Mouse (Mus musculus) midbrain, postnatal 0 days (tissue): ENCODE results near the gene Zfp78. TPM values are rescaled to one million over a fixed set of nuclear protein-coding genes. Genes with fewer than 3 reads are reported as not detected.

ENCODE experiments used
- ATAC-seq: fragments of 200-750 bp; cut with Nextera tagmentation; 2 replicates; pipeline ENCODE4 v1.8.0; 2017; ENCODE audit warnings: moderate number of reproducible peaks, mild to moderate bottlenecking, moderate TSS enrichment, moderate library complexity; ENCODE audit not compliant: low FRiP score
- DNase-seq: peaks from one replicate; pipeline ENCODE4 v3.0.0-alpha.2; 2015; ENCODE audit warnings: low spot score
- H3K27ac ChIP-seq: fragments of 300-500 bp; sonication (generic); 2 replicates; pipeline ENCODE4 v1.5.1; 2014; ENCODE audit warnings: low read depth, mild to moderate bottlenecking, low read length, mixed read lengths
- H3K27me3 ChIP-seq: fragments of 300-500 bp; sonication (generic); 2 replicates; pipeline ENCODE4 v1.6.1; 2014; ENCODE audit warnings: low read length, control low read depth, mixed read lengths; ENCODE audit not compliant: insufficient read depth
- H3K36me3 ChIP-seq: fragments of 300-500 bp; sonication (generic); 2 replicates; pipeline ENCODE4 v1.6.1; 2014; ENCODE audit warnings: low read length, control low read depth, mixed read lengths; ENCODE audit not compliant: insufficient read depth
- H3K4me1 ChIP-seq: fragments of 300-500 bp; sonication (generic); 2 replicates; pipeline ENCODE4 v1.6.1; 2014; ENCODE audit warnings: mild to moderate bottlenecking, control low read depth, antibody characterized with exemption, low read length, mixed read lengths; ENCODE audit not compliant: insufficient read depth
- H3K4me2 ChIP-seq: fragments of 300-500 bp; sonication (generic); 2 replicates; pipeline ENCODE4 v1.6.1; 2014; ENCODE audit warnings: low read depth, mild to moderate bottlenecking, low read length, mixed read lengths; ENCODE audit not compliant: poor library complexity, severe bottlenecking
- H3K4me3 ChIP-seq: fragments of 300-500 bp; sonication (generic); 2 replicates; pipeline ENCODE4 v1.5.1; 2014; ENCODE audit warnings: low read depth, mild to moderate bottlenecking, low read length, moderate library complexity
- H3K9ac ChIP-seq: fragments of 300-500 bp; sonication (generic); replicated peaks from 2 replicates; pipeline ENCODE4 v1.6.1; 2014; ENCODE audit warnings: mild to moderate bottlenecking, low read length, moderate library complexity, mixed read lengths; ENCODE audit not compliant: poor library complexity, severe bottlenecking
- H3K9me3 ChIP-seq: fragments of 300-500 bp; sonication (generic); 2 replicates; pipeline ENCODE4 v1.6.1; 2016; ENCODE audit warnings: low read length, control low read depth
- CTCF ChIP-seq: IDR thresholded peaks from 2 replicates; pipeline ENCODE4 v1.5.1; 2016; ENCODE audit warnings: antibody characterized with exemption, mild to moderate bottlenecking
- WGBS: fragments of 180-500 bp; shearing (Covaris S2); extraction: QIAGEN DNeasy Blood & Tissue Kit; methylation state at CpG from one replicate; pipeline ENCODE4 v1.1.7; 2014; 5-methylcytosine and 5-hydroxymethylcytosine counted together
- polyA plus RNA-seq: library from polyadenylated mRNA; unstranded; fragments of >200 nt; fragmentation: Nextera tagmentation; extraction: Ambion mirVana; gene quantifications from 2 replicates; pipeline ENCODE4 v1.2.1, GENCODE M21; 2015
- total RNA-seq: library from RNA; depleted of rRNA; stranded (reverse); fragments of >200 nt; gene quantifications from 2 replicates; pipeline ENCODE4 v1.2.3, GENCODE M21; 2014

Gene Zfp78
- total and polyA plus RNA-seq, 2 experiments from 2014 or later: 2.6 to 3.3 TPM

DNA sequence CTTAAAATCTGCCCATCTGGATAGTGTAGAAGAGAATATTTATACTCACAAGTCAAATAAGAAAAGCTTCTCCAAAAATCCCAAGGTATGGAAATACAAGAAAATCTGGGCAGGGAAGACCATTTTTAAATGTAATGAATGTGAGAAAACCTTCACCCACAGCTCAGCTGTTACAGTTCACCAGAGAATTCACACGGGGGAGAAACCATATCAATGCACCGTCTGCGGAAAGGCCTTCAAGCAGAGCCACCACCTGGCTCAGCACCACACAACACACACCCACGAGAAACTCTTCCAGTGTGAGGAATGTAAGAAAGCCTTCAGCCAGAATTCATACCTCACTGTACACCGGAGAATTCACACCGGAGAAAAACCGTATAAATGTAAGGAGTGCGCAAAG, 15.4 kb downstream of the Zfp78 start:
- Histone ChIP-seq H3K4me2 (no peak overlapping the region), H3K4me3 (no peak overlapping the region), H3K9ac (no peak overlapping the region), H3K27ac (no peak overlapping the region), H3K4me1 (no peaks in the 10 kb centered on the region), H3K36me3 (peaks cover 16% of the 10 kb centered on the region), H3K27me3 (no peaks in the 10 kb centered on the region), H3K9me3 (no peaks in the 10 kb centered on the region)
- TF ChIP-seq CTCF: no peak
- ATAC-seq (no peak), DNase-seq (no peak)
- 89% methylated on average over 8 of the region's 8 CpGs for WGBS

DNA sequence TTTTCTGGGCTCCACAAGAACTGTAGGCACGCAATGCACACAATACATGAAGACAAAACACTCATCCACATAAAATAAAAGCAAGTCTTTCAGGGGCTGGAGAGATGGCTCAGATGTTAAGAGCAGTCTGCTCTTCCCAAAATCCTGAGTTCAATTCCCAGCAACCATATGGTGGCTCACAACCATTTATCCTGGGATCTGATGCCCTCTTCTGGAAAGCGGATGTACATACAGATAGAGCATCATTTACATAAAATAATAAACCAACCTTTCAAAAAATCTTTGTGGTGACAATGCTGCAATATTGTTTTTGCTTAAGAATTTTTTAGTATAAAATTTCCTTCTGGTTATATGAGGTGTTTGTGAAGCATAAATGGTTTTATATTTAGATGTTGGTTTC, 18.4 kb downstream of the Zfp78 start:
- DNase-seq (no peak), ATAC-seq (no peak)
- WGBS: 78% methylated on average over 2 of the region's 2 CpGs
- Histone ChIP-seq H3K4me3 (no peak overlapping the region), H3K9ac (no peak overlapping the region), H3K9me3 (no peaks in the 10 kb centered on the region), H3K27ac (no peak overlapping the region), H3K36me3 (peaks cover 15% of the 10 kb centered on the region; the same call in 1 of the 2 replicates), H3K27me3 (no peaks in the 10 kb centered on the region), H3K4me1 (peaks cover 5% of the 10 kb centered on the region), H3K4me2 (no peak overlapping the region)
- TF ChIP-seq CTCF: peak; percentile 32

DNA sequence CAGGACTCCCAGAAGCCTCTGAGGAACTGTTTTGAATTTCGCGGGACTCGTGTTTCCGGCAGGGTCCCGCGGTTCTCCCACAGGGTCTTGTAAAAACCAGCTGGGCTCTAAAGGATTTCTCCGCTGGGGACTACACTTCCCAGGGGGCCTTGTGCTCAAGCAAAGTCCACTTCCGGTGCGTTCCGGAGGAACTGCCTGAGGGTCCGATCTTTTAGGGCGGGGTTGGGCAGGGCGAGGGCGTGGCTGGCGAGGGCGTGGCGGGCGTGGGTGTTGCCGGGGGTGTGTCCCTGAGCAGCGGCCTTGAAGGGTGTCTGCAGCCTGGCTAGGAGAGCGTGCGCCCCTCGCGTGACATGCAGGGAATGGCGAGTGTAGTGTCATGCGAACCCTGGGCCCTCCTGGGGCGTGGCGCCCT, 20.0 kb downstream of the Zfp78 start, which contains the start of gene Zfp28:
Gene Zfp28 (plus strand): TSS at position 252 of the 412 bp plus-strand sequence.
- TF ChIP-seq CTCF: peak; percentile 47
- Histone ChIP-seq H3K27ac (peak within 1 kb of the TSS; percentile 69), H3K9me3 (no peaks in the 10 kb centered on the region), H3K9ac (peak within 1 kb of the TSS; percentile 83), H3K4me3 (peak within 1 kb of the TSS; percentile 66), H3K27me3 (no peaks in the 10 kb centered on the region), H3K4me2 (peak within 1 kb of the TSS; percentile 89), H3K4me1 (peaks cover 5% of the 10 kb centered on the region), H3K36me3 (peaks cover 20% of the 10 kb centered on the region; the same call in 1 of the 2 replicates)
- peak; percentile 98 for DNase-seq
- 0% methylated on average over 26 of the region's 28 CpGs for WGBS
- ATAC-seq: peak; percentile 94

DNA sequence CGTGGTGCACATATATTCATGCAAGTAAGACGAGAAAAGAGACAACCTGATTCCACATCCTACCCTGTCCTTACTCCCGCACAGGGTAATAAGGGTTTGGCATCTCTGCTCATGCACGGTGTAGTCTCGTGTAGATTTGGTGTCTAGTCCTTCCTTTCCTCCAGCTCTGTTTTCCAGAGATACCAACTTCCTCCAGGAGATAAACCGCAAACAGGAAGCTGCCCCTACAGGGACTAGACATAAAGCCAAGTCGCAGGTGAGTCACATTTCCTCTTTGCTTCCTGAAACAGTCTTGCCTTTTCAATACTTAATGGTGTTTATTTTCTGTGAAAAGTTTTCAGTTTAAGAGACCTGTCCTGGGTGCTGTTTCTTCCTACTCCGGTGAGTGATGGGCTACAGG, 20.9 kb downstream of the Zfp78 start:
- TF ChIP-seq CTCF: no peak
- peaks cover 22% of the 10 kb centered on the region; the same call in 1 of the 2 replicates for H3K36me3 ChIP-seq
- DNase-seq (no peak), ATAC-seq (no peak)
- no peak overlapping the region for H3K27ac ChIP-seq
- no peak overlapping the region for H3K9ac ChIP-seq
- no peaks in the 10 kb centered on the region for H3K27me3 ChIP-seq
- H3K4me1 ChIP-seq: peaks cover 5% of the 10 kb centered on the region
- H3K9me3 ChIP-seq: no peaks in the 10 kb centered on the region
- 77% methylated on average over 8 of the region's 8 CpGs for WGBS
- peak overlapping the region; percentile 66 for H3K4me3 ChIP-seq
- peak overlapping the region; percentile 89 for H3K4me2 ChIP-seq

DNA sequence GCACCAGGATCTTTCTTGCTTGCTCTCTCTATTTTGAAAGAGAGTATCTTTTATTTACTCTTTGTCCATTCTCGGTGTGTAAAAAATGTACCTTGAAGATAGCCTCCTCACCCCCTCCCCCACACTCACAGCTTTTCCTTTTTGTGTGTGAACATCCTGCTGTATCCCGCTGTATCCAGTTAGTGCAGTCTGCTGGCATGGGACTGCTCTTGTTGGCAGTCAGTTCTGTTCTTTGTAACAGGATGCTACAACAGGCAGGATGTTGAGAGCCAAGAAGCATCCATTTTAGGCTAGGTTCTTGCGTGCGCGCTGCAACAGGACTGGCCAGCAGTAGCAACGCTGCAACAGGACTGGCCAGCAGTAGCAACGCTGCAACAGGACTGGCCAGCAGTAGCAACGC, 23.9 kb downstream of the Zfp78 start:
- DNase-seq: no peak
- Histone ChIP-seq H3K36me3 (peaks cover 32% of the 10 kb centered on the region), H3K27ac (no peak overlapping the region), H3K4me1 (peaks cover 5% of the 10 kb centered on the region), H3K4me3 (no peak overlapping the region), H3K9ac (no peak overlapping the region), H3K4me2 (no peak overlapping the region), H3K27me3 (no peaks in the 10 kb centered on the region), H3K9me3 (no peaks in the 10 kb centered on the region)
- no peak for TF ChIP-seq CTCF
- no peak for ATAC-seq
- WGBS: 96% methylated on average over 7 of the region's 8 CpGs

DNA sequence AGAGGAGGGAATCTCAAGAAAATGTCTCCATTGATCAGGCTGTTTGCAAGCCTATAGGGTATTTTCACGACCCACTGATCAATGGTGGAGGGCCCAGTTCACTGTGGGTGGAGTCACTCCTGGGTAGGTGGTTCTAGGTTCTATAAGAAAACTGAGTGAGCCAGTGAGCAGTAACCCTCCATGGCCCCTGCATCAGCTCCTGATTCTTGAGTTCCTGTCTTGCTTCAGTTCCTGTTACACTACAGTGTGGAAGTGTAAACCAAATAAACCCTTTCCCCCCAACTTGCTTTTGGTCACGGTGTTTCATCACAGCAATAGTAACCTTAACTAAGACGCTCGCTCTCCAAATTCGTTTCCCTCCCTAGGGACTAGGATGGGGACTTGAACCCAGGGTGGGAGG, 25.9 kb downstream of the Zfp78 start:
- Histone ChIP-seq H3K4me1 (peaks cover 2% of the 10 kb centered on the region), H3K4me3 (no peak overlapping the region), H3K9ac (no peak overlapping the region), H3K36me3 (peaks cover 42% of the 10 kb centered on the region), H3K9me3 (no peaks in the 10 kb centered on the region), H3K4me2 (no peak overlapping the region), H3K27me3 (no peaks in the 10 kb centered on the region), H3K27ac (no peak overlapping the region)
- 88% methylated on average over 5 of the region's 5 CpGs for WGBS
- no peak for DNase-seq
- TF ChIP-seq CTCF: no peak
- no peak for ATAC-seq
